Mouse (Mus musculus) thymus, adult 2 months (tissue): ENCODE results near the gene Adam12.

Source experiments
- CTCF ChIP-seq: fragments of 200-500 bp; IDR thresholded peaks from 2 replicates; pipeline ENCODE4 v1.5.1; 2012; ENCODE audit warnings: mild to moderate bottlenecking, control low read depth, low read length, moderate library complexity, borderline replicate concordance; ENCODE audit not compliant: control insufficient read depth, poor library complexity, insufficient read depth; ENCODE audit errors: extremely low read depth
- POLR2A ChIP-seq: fragments of 200-500 bp; IDR thresholded peaks from 2 replicates; pipeline ENCODE4 v1.6.1; 2012; ENCODE audit warnings: mild to moderate bottlenecking, low read length, control low read depth, moderate library complexity; ENCODE audit not compliant: control insufficient read depth, poor library complexity, insufficient read depth; ENCODE audit errors: extremely low read depth

DNA sequence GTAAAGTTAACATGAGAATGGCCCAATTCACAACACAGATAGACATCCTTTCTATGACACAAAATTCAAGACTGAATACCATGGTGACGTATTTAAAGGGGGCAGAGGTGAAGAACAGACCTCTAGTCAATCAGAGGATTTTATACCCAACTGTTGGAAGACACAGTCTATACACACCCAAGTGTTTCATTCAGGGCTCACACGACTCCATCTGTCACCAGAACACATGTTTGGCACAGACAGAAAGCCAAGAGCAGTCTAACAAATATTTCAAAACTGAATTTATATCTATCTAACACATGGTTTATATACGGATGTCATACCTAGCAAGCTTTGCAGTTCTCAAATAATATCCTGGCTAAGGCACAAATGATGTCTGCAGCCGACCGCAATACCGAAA, 41.8 kb downstream of the Adam12 start:
- no peak for TF ChIP-seq CTCF
- no peak for TF ChIP-seq POLR2A
